Mouse (Mus musculus) ES-E14 (cell line): ENCODE measurements around the gene Gpatch8.

Experiments
- CHD2 ChIP-seq: IDR thresholded peaks from 2 replicates; pipeline ENCODE4 v1.6.1; 2014; ENCODE audit warnings: mild to moderate bottlenecking, low read depth, low read length, inconsistent platforms
- ZC3H11A ChIP-seq: IDR thresholded peaks from 2 replicates; pipeline ENCODE4 v1.6.1; 2012; ENCODE audit warnings: low read depth, mild to moderate bottlenecking, inconsistent platforms, low read length, borderline replicate concordance

DNA sequence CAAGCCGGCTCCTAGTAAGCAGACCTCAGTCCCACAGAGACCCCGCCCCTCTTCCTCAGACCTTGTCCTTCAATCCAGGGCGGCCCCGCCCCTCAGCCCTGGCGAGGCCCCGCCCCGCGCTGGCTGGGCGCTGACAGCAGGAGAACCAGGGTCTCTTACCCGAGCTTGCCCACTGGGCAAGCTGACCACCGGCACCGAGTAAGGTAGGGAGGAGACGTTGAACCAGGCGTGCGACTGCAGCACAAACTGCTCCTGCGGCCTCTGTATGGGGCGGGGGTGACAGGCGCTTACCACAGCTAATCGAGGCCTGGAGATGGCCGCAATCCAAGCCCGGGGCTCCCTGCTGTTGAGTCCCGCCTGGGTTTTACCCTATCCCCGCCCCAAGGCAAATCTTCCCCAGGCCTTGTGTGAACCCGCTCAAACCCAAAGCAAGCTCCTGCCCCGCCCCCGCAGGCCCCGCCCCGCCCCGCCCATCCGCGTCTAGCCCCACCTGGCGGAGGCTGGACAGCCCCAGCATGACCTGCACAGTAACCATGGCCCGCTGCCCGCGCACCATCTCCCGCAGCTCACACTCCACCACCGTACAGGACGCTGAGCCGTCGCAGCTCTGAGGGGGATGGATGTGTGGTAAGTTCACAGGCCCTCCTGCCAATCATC is 100.3 kb downstream of the Gpatch8 start:
- no peak for TF ChIP-seq ZC3H11A
- TF ChIP-seq CHD2 = no peak
